Mouse (Mus musculus) hindbrain, embryonic 13.5 days (tissue): Measurements from ENCODE around the gene Hira. TPM values are rescaled to one million over a fixed set of nuclear protein-coding genes. Genes with fewer than 3 reads are reported as not detected.
A peak's percentile ranks its signal among the peaks of the same experiment; 100 is the strongest.
"Not testable (repeated sequence)": the region's sequence is repeated elsewhere in the genome, so short reads cannot be mapped to it uniquely, and the experiment has no call there.

Experiments
- ATAC-seq: fragments of 200-750 bp; cut with Nextera tagmentation; 2 replicates; pipeline ENCODE4 v1.8.0; 2017; ENCODE audit warnings: moderate TSS enrichment; ENCODE audit not compliant: low FRiP score
- H3K27ac ChIP-seq: fragments of 300-500 bp; sonication (generic); 2 replicates; pipeline ENCODE4 v1.5.1; 2015; ENCODE audit warnings: inconsistent platforms, mild to moderate bottlenecking, moderate library complexity
- H3K27me3 ChIP-seq: fragments of 300-500 bp; sonication (generic); 2 replicates; pipeline ENCODE4 v1.6.1; 2015; ENCODE audit warnings: mild to moderate bottlenecking, inconsistent platforms
- H3K36me3 ChIP-seq: fragments of 300-500 bp; sonication (generic); 2 replicates; pipeline ENCODE4 v1.6.1; 2015; ENCODE audit warnings: mild to moderate bottlenecking, inconsistent platforms
- H3K4me1 ChIP-seq: fragments of 300-500 bp; sonication (generic); replicated peaks from 2 replicates; pipeline ENCODE4 v1.6.1; 2015; ENCODE audit warnings: inconsistent platforms
- H3K4me2 ChIP-seq: fragments of 300-500 bp; sonication (generic); 2 replicates; pipeline ENCODE4 v1.6.1; 2015; ENCODE audit warnings: inconsistent platforms, mild to moderate bottlenecking, moderate library complexity
- H3K4me3 ChIP-seq: fragments of 300-500 bp; sonication (generic); 2 replicates; pipeline ENCODE4 v1.5.1; 2015; ENCODE audit warnings: mild to moderate bottlenecking, inconsistent platforms
- H3K9ac ChIP-seq: fragments of 300-500 bp; sonication (generic); 2 replicates; pipeline ENCODE4 v1.6.1; 2015; ENCODE audit warnings: mild to moderate bottlenecking, inconsistent platforms
- H3K9me3 ChIP-seq: fragments of 300-500 bp; sonication (generic); 2 replicates; pipeline ENCODE4 v1.6.1; 2016; ENCODE audit warnings: inconsistent platforms
- WGBS: fragments of 180-500 bp; shearing (Covaris S2); methylation state at CpG from one replicate; pipeline ENCODE4 v1.1.7; 2015; 5-methylcytosine and 5-hydroxymethylcytosine counted together
- polyA plus RNA-seq: library from polyadenylated mRNA; unstranded; fragments of >200 nt; fragmentation: Nextera tagmentation; extraction: Ambion mirVana; gene quantifications from 2 replicates; pipeline ENCODE4 v1.2.1, GENCODE M21; 2015

Gene Hira
- 19.8 and 21.3 TPM in 2 replicates for polyA plus RNA-seq

- H3K4me2 ChIP-seq = peak within 1 kb of the TSS; percentile 62
- H3K27ac ChIP-seq = peak within 1 kb of the TSS; percentile 96
- WGBS = under 1% methylated on average over 74 of the region's 93 CpGs
- H3K4me1 ChIP-seq = peaks cover 37% of the 10 kb centered on the region
- H3K36me3 ChIP-seq = peaks cover 36% of the 10 kb centered on the region
- peak within 1 kb of the TSS; percentile 91 for H3K9ac ChIP-seq
- no peaks in the 10 kb centered on the region for H3K9me3 ChIP-seq
- ATAC-seq = peak; percentile 92
- no peaks in the 10 kb centered on the region for H3K27me3 ChIP-seq
- peak within 1 kb of the TSS; percentile 64 for H3K4me3 ChIP-seq
These were observed at the start of gene Hira, which contains the start of gene Mrpl40 for GRCm38 (mm10) chr16:18876442-18877308. TSS of gene Hira (plus strand) at chr16:18877037. TSS of gene Mrpl40 (minus strand) at chr16:18876862.

- H3K27ac ChIP-seq = no peak overlapping the region
- H3K4me3 ChIP-seq = no peak overlapping the region
- no peak overlapping the region for H3K4me2 ChIP-seq
- no peaks in the 10 kb centered on the region for H3K4me1 ChIP-seq
- no peaks in the 10 kb centered on the region for H3K9me3 ChIP-seq
- no peak for ATAC-seq
- no peak overlapping the region for H3K9ac ChIP-seq
- 95% methylated on average over 3 of the region's 3 CpGs for WGBS
- H3K27me3 ChIP-seq = no peaks in the 10 kb centered on the region
- peaks cover 94% of the 10 kb centered on the region for H3K36me3 ChIP-seq
These were observed 48.2 kb upstream of the Hira start for GRCm38 (mm10) chr16:18828630-18829029.

- WGBS = 94% methylated on average over 6 of the region's 6 CpGs
- Histone ChIP-seq H3K4me1 (no peaks in the 10 kb centered on the region), H3K4me2 (no peak overlapping the region), H3K36me3 (peaks cover 94% of the 10 kb centered on the region), H3K9me3 (no peaks in the 10 kb centered on the region), H3K27me3 (no peaks in the 10 kb centered on the region), H3K27ac (no peak overlapping the region), H3K9ac (no peak overlapping the region), H3K4me3 (no peak overlapping the region)
- ATAC-seq = no peak
These were observed 47.7 kb upstream of the Hira start for GRCm38 (mm10) chr16:18829102-18829501.

- H3K4me3 ChIP-seq = no peak overlapping the region
- 82% methylated on average over 2 of the region's 2 CpGs for WGBS
- H3K9me3 ChIP-seq = no peaks in the 10 kb centered on the region
- H3K9ac ChIP-seq = no peak overlapping the region
- no peak for ATAC-seq
- peaks cover 68% of the 10 kb centered on the region for H3K36me3 ChIP-seq
- no peak overlapping the region for H3K27ac ChIP-seq
- H3K4me2 ChIP-seq = no peak overlapping the region
- peaks cover 8% of the 10 kb centered on the region; the same call in 1 of the 2 replicates for H3K4me1 ChIP-seq
- H3K27me3 ChIP-seq = no peaks in the 10 kb centered on the region
These were observed 43.4 kb upstream of the Hira start for GRCm38 (mm10) chr16:18833486-18833885.

GRCm38 (mm10) chr16:18836073-18836467 lies 40.8 kb upstream of the Hira start:
- Histone ChIP-seq H3K9me3 (no peaks in the 10 kb centered on the region), H3K4me2 (peak overlapping the region; percentile 65), H3K27me3 (no peaks in the 10 kb centered on the region), H3K4me3 (peak overlapping the region; percentile 73), H3K4me1 (peaks cover 8% of the 10 kb centered on the region; the same call in 1 of the 2 replicates), H3K36me3 (peaks cover 57% of the 10 kb centered on the region), H3K9ac (0 out of 2 replicates have a peak overlapping the region, but pooled peaks have one; percentile 86), H3K27ac (no peak overlapping the region)
- WGBS = 32% methylated on average over 3 of the region's 3 CpGs
- peak; percentile 63 for ATAC-seq

- WGBS = 2% methylated on average over 46 of the region's 46 CpGs
- Histone ChIP-seq H3K27me3 (no peaks in the 10 kb centered on the region), H3K27ac (peak within 1 kb of the TSS; percentile 73), H3K4me3 (peak within 1 kb of the TSS; percentile 73), H3K9me3 (no peaks in the 10 kb centered on the region), H3K4me2 (peak within 1 kb of the TSS; percentile 65), H3K36me3 (peaks cover 52% of the 10 kb centered on the region), H3K4me1 (peaks cover 8% of the 10 kb centered on the region; the same call in 1 of the 2 replicates), H3K9ac (peak within 1 kb of the TSS; percentile 86)
- peak; percentile 98 for ATAC-seq
These were observed 40.2 kb upstream of the Hira start, which contains the start of the genes 2510002D24Rik and Gm28539 for GRCm38 (mm10) chr16:18836468-18837208. TSS of gene 2510002D24Rik (plus strand) at chr16:18836578. TSS of gene Gm28539 (plus strand) at chr16:18836584.

- H3K4me3 ChIP-seq = no peak overlapping the region
- no peaks in the 10 kb centered on the region for H3K9me3 ChIP-seq
- no peak overlapping the region for H3K9ac ChIP-seq
- no peak for ATAC-seq
- no peak overlapping the region for H3K4me2 ChIP-seq
- H3K4me1 ChIP-seq = peaks cover 8% of the 10 kb centered on the region; the same call in 1 of the 2 replicates
- no peak overlapping the region for H3K27ac ChIP-seq
- 93% methylated on average over 4 of the region's 4 CpGs for WGBS
- no peaks in the 10 kb centered on the region for H3K27me3 ChIP-seq
- peaks cover 35% of the 10 kb centered on the region for H3K36me3 ChIP-seq
These were observed 38.5 kb upstream of the Hira start for GRCm38 (mm10) chr16:18838346-18838745.

- Histone ChIP-seq H3K9me3 (no peaks in the 10 kb centered on the region), H3K27me3 (no peaks in the 10 kb centered on the region), H3K9ac (no peak overlapping the region), H3K4me2 (no peak overlapping the region), H3K27ac (no peak overlapping the region), H3K36me3 (no peaks in the 10 kb centered on the region), H3K4me3 (no peak overlapping the region), H3K4me1 (no peaks in the 10 kb centered on the region)
- ATAC-seq = no peak
- 91% methylated on average over 15 of the region's 15 CpGs for WGBS
These were observed 30.5 kb upstream of the Hira start for GRCm38 (mm10) chr16:18846301-18846820.

GRCm38 (mm10) chr16:18849521-18850190 lies 27.2 kb upstream of the Hira start:
- not testable (repeated sequence) for H3K27ac ChIP-seq, ATAC-seq
- 90% methylated on average over 15 of the region's 17 CpGs for WGBS

GRCm38 (mm10) chr16:18858551-18858950 lies 18.3 kb upstream of the Hira start:
- H3K9me3 ChIP-seq = no peaks in the 10 kb centered on the region
- no peak overlapping the region for H3K4me3 ChIP-seq
- no peak for ATAC-seq
- no peaks in the 10 kb centered on the region for H3K4me1 ChIP-seq
- H3K36me3 ChIP-seq = no peaks in the 10 kb centered on the region
- no peaks in the 10 kb centered on the region for H3K27me3 ChIP-seq
- H3K4me2 ChIP-seq = no peak overlapping the region
- H3K9ac ChIP-seq = no peak overlapping the region
- H3K27ac ChIP-seq = no peak overlapping the region

More at GRCm38 (mm10) chr16:18849521-18850190, 27.2 kb upstream of the Hira start:
- not testable (repeated sequence) for H3K9me3 ChIP-seq, H3K4me1 ChIP-seq, H3K9ac ChIP-seq, H3K36me3 ChIP-seq, H3K4me2 ChIP-seq, H3K4me3 ChIP-seq, H3K27me3 ChIP-seq

- H3K36me3 ChIP-seq = no peaks in the 10 kb centered on the region
- 74% methylated on average over 1 of the region's 1 CpGs for WGBS
- ATAC-seq = no peak
These were observed 16.7 kb upstream of the Hira start for GRCm38 (mm10) chr16:18860186-18860585.

More at GRCm38 (mm10) chr16:18860186-18860585, 16.7 kb upstream of the Hira start:
- H3K9ac ChIP-seq = no peak overlapping the region
- H3K4me1 ChIP-seq = no peaks in the 10 kb centered on the region
- no peak overlapping the region for H3K4me2 ChIP-seq
- H3K27ac ChIP-seq = no peak overlapping the region
- H3K27me3 ChIP-seq = no peaks in the 10 kb centered on the region
- H3K4me3 ChIP-seq = no peak overlapping the region
- H3K9me3 ChIP-seq = no peaks in the 10 kb centered on the region
